Mouse (Mus musculus) cerebellum, adult 2 months (tissue): ENCODE measurements around the gene Mndal. TPM values are rescaled to one million over a fixed set of nuclear protein-coding genes. Genes with fewer than 3 reads are reported as not detected.
"Not testable (repeated sequence)": the region's sequence is repeated elsewhere in the genome, so short reads cannot be mapped to it uniquely, and the experiment has no call there.

ENCODE experiments used
- DNase-seq, 2 experiments: peaks; one replicate each; pipeline ENCODE4 v3.0.0; 2021
- H3K27ac ChIP-seq: fragments of 200-500 bp; 2 replicates; pipeline ENCODE4 v1.5.1; 2012; ENCODE audit warnings: low read length, control low read depth, inconsistent platforms; ENCODE audit not compliant: insufficient read depth
- H3K27me3 ChIP-seq: fragments of 200-500 bp; 2 replicates; pipeline ENCODE4 v1.6.1; 2012; ENCODE audit warnings: inconsistent platforms, mild to moderate bottlenecking, low read length, moderate library complexity; ENCODE audit not compliant: control insufficient read depth, insufficient read depth
- H3K4me1 ChIP-seq: fragments of 200-500 bp; 2 replicates; pipeline ENCODE4 v1.6.1; 2011; ENCODE audit warnings: low read length; ENCODE audit not compliant: control insufficient read depth, insufficient read depth
- H3K4me3 ChIP-seq: fragments of 200-500 bp; replicated peaks from 2 replicates; pipeline ENCODE3; 2011; ENCODE audit warnings: mild to moderate bottlenecking, low read depth, low read length, control low read depth; ENCODE audit not compliant: insufficient read depth
- CTCF ChIP-seq: fragments of 200-500 bp; IDR thresholded peaks from 2 replicates; pipeline ENCODE4 v1.5.1; 2011; ENCODE audit warnings: low read depth, mild to moderate bottlenecking, control low read depth, low read length, moderate library complexity, borderline replicate concordance; ENCODE audit not compliant: insufficient read depth
- POLR2A ChIP-seq: fragments of 200-500 bp; IDR thresholded peaks from 2 replicates; pipeline ENCODE4 v1.6.1; 2011; ENCODE audit warnings: low read length, control low read depth, borderline replicate concordance; ENCODE audit not compliant: insufficient read depth
- WGBS: fragments of 180-500 bp; shearing (Covaris S2); methylation state at CpG from one replicate; pipeline ENCODE4 v1.1.7; 2018; 5-methylcytosine and 5-hydroxymethylcytosine counted together
- polyA plus RNA-seq: library from polyadenylated mRNA; depleted of rRNA; stranded (reverse); fragments of >200 nt; gene quantifications from 2 replicates; pipeline ENCODE4 v1.2.3, GENCODE M21; 2012

The Mndal gene
- polyA plus RNA-seq, 1 experiment: 3.5 TPM

DNA sequence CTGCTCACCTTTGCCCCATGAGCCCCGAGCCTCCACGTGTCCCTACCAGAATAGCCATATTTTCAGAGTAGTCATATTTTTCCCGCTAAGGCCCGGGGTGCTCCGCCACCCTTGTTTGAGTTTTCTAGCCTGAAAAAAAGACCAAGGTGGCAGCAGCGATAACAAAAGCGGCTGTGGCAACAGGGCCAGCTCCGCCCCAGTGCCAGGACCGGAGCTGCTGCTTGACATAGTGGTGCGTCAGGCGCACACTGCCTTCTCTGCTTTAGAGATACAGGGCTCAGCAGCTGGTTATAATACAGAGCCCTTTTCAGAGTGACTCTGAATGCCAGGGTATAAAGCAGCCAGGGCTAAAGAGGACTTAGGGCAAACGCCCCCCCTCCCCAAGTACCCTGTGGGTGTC, 75.8 kb downstream of the Mndal start:
- 90% methylated on average over 12 of the region's 12 CpGs for WGBS
- Histone ChIP-seq H3K4me1 (no peaks in the 10 kb centered on the region), H3K27ac (no peak overlapping the region), H3K4me3 (no peak overlapping the region), H3K27me3 (no peaks in the 10 kb centered on the region)
- no peak for TF ChIP-seq CTCF
- TF ChIP-seq POLR2A: no peak
- no peak for DNase-seq

DNA sequence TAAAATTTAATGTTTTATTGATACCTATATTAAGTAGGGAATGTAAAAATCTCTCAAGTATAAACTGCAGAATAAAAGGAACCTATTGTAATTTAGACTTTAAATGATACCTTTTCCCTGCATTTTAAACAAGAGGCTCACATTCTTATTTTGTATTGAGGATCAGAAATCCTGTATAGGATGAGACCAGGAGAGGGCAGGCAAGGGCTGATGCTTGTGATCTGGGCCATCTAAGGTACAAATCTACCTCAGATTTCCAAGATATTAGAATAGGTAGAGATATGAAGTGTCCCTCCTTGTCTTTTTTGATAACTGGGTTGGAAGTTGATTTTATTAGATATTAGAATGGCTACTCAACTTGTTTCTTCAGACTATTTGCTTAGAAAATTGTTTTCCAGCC, 88.6 kb downstream of the Mndal start:
- H3K27me3 ChIP-seq, H3K4me1 ChIP-seq, H3K27ac ChIP-seq, H3K4me3 ChIP-seq, DNase-seq: not testable (repeated sequence)

DNA sequence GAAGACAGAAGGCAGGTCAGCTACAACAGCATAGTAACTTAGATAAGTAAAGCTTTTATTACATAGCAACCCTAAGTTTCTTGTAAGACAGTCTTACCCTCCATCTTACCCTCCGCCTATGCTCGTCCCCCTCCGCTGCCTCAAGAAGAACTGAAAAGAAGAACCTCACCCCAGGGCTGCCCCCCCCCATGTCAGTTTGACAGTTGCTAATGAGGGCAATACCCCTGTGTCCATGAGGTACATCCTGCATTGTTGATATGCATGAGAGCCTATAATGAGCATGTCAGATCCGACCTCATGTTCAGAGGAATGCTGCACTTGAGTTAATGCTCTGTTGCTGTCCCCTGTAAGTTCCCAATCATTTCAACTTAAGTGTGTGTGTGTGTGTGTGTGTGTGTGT, 89.4 kb downstream of the Mndal start:
- WGBS: 54% methylated on average over 4 of the region's 4 CpGs
- H3K27me3 ChIP-seq, H3K27ac ChIP-seq, H3K4me3 ChIP-seq, DNase-seq, H3K4me1 ChIP-seq: not testable (repeated sequence)

DNA sequence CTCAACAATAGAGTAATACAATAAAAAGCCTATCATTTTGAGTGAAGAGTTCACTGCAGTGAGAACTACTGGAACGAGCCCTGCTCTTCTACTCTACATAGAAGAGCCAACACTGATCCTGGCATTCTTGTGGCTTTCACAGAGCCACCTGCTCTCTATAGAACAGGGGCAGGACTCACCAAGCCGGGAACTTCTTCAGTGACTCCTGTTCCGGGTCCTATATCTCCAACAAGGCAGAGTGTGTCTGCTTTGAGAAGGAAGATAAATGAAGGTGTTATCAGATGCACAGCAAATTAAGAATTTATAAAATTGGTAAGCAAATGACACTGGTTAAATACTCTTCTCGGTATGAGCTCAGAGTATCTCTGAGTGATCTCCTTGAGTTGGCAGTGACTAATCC, 96.1 kb downstream of the Mndal start:
- H3K27ac ChIP-seq, H3K4me3 ChIP-seq, H3K27me3 ChIP-seq, H3K4me1 ChIP-seq, DNase-seq: not testable (repeated sequence)
- WGBS: 70% methylated on average over 4 of the region's 4 CpGs

DNA sequence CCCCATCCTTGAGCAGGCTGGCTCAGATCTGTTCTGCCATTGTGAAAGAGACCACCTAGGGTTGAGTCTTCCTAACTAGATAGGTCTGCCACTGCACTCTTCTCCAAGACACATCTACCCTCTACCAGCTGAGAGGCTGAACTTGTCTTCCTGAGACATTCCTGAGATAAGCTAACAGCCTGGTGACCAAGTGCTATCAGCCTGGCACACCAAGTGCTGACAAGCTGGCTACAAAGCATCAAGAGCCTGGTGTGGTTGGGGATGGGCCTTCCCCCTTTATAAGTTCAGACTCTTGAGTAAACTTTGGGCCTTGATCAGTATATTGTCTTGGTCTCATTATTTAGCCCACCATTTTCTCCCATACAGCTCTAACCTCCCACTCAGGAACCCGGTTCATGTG, 97.5 kb downstream of the Mndal start:
- TF ChIP-seq CTCF (no peak), POLR2A (no peak)
- 89% methylated on average over 1 of the region's 1 CpGs for WGBS
- Histone ChIP-seq H3K27ac (no peak overlapping the region), H3K4me1 (no peaks in the 10 kb centered on the region), H3K4me3 (no peak overlapping the region), H3K27me3 (no peaks in the 10 kb centered on the region)
- no peak for DNase-seq

DNA sequence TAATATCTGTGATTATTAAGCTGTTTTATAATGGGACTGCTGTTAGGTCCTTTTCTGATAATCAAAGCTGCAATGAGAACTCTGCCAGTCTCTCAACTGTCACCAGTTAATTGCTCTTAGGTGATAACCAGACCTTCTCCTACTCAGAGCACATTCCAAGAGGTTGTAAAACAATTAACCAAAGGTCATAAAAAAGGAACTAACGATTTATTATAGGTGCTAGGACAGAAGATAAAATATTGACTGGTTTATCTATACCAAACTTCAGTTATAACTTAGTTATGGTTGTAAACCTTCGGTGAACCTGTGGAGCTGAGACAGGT, 120.8 kb downstream of the Mndal start:
- H3K4me1 ChIP-seq, H3K27ac ChIP-seq, H3K27me3 ChIP-seq, H3K4me3 ChIP-seq, DNase-seq: not testable (repeated sequence)
- WGBS: 71% methylated on average over 2 of the region's 2 CpGs

DNA sequence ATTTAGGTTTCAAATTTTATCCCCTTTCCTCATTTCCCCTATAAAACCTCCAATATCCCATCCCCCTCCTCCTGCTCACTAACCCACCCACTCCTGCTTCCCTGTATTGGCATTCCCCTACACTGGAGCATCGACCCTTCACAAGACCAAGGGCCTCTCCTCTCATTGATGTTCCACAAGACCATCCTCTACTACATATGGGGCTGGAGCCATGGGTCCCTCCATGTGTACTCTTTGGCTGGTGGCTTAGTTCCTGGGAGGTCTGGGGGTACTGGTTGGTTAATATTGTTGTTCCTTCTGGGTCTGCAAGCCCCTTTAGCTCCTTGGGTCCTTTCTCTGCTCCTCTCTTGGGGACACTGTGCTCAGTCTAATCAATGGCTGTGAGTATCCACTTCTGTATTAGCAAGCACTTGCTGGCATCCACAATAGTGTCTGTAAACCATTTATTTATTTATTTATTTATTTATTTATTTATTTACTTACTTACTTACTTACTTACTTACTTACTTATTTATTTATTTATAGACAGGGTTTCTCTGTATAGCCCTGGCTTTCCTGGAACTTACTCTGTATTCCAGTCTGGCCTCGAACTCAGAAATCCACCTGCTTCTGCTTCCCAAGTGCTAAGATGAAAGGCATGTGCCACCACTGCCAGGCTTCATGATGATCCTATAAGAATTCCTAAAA, 121.4 kb downstream of the Mndal start:
- H3K27me3 ChIP-seq, H3K27ac ChIP-seq, DNase-seq, H3K4me3 ChIP-seq, H3K4me1 ChIP-seq: not testable (repeated sequence)
- WGBS: 74% methylated on average over 2 of the region's 2 CpGs

DNA sequence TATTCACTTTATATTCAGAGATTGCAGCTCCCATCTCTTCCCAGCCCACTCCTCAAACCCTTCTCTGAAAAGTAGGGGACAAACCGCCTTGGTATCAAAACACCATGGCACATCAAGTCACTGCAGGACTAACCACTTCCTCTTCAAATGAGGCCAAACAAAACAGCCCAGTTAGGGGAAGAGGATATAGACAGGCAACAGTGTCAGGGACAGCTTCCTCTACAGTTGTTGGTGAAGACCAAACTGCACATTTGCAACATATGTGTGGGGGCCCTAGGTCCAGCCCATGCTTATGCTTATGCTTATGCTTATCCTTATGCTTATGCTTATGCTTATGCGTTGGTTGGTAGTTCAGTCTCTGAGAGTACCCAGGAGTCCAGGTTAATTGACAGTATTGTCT, 133.0 kb downstream of the Mndal start:
- 85% methylated on average over 2 of the region's 2 CpGs for WGBS
- not testable (repeated sequence) for H3K4me3 ChIP-seq, H3K27me3 ChIP-seq, H3K4me1 ChIP-seq, H3K27ac ChIP-seq, DNase-seq

DNA sequence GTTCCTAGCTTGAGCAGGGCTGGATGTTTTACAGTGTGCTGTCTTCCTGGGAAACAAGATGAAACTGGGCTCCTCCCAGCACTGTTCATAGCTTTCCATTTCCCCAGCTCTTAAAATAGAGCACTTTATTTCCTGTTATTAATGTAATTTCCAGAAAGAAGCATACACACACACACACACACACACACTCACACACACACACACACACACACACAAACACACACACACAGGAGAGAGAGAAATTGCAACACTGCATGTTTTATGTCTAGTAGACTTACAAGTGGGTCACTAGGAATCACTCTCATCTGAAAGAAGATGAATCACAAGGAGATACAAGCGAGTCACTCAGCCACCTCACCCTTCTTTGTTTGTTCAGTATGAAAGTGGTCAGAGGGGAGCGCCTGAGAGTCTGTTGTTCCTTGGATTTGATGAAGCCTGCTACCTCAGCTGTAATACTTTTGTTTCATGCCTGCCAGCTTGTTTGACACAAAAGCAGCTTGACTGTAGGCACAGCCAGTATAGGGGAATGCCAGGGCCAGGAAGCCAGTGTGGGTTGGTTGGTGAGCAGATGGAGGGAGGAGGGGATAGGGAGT, 139.5 kb downstream of the Mndal start:
- H3K4me1 ChIP-seq, DNase-seq, H3K27me3 ChIP-seq, H3K4me3 ChIP-seq, H3K27ac ChIP-seq: not testable (repeated sequence)
- 20% methylated on average over 2 of the region's 2 CpGs for WGBS

DNA sequence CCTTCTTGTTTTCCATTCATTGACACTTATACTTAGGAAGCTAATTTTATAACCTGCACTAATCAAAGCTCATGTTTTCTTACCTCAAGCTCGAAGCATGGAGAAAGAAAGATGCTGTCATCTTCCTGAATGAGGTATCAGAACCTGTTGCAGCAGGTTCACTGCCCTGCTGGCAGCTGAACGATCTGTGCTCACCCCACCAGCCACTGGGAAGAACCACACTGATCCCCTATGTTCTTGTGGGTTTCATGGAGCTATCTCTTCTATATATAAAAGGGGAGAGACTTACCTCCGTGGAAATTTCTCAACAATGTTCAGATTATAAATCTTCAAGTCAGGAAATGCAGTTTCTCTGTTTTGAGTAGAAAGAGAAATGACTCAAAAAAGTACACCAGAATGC, 140.1 kb downstream of the Mndal start:
- WGBS: 47% methylated on average over 3 of the region's 3 CpGs
- not testable (repeated sequence) for H3K27me3 ChIP-seq, H3K27ac ChIP-seq, H3K4me3 ChIP-seq, DNase-seq, H3K4me1 ChIP-seq

DNA sequence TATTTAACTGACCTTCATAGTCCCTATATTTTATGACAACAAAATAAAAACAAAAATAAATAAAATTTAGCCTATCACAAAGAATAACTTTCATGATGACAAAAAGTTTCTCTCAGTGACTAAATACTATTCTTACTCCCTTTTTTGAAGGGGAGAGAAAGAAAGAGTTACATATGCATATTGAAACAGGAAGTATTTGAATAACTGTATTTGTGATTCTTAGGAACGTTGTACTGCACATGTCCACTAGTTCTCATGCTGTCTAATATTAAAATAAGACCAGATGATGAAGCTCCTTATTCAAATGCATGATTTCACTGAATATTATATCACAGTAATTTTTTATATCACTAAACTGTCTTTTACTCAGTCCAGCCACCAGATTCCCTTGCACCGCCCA, 140.5 kb downstream of the Mndal start:
- not testable (repeated sequence) for H3K4me3 ChIP-seq, H3K4me1 ChIP-seq, DNase-seq, H3K27ac ChIP-seq, H3K27me3 ChIP-seq
- WGBS: 84% methylated on average over 2 of the region's 2 CpGs
